Mouse (Mus musculus): ENCODE measurements around the gene Gfpt1.

The Gfpt1 gene

GRCm38 (mm10) chr6:87072759-87073158 lies 30.1 kb downstream of the Gfpt1 start:
- TF ChIP-seq GATA4 (IDR thresholded peaks at IDR 0.05; ENCODE audit: insufficient replicate concordance, low read length) = no peak

GRCm38 (mm10) chr6:87075092-87075685 lies 32.5 kb downstream of the Gfpt1 start:
- no peak for TF ChIP-seq GATA4 (IDR thresholded peaks at IDR 0.05; ENCODE audit: insufficient replicate concordance, low read length)

DNA sequence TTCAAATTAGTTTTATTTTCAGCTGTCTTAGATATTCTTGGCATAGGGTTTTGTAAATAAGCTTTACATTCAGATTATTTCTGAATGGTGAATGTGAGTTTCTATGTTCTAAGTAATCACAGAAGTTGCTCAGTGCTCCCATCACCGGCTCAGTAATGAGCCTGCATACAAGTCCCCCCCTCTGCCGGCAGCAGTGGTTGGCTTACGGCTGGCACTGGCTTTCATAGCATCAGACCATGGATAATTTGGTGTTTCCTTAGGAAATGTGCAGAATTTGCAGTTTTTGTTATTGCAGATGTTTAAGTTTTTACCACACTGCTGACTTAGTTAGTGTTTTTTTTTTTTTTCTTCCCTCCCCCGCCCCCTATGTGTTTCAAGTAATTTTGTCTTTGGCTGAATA lies 36.8 kb downstream of the Gfpt1 start:
- no peak for TF ChIP-seq GATA4 (IDR thresholded peaks at IDR 0.05; ENCODE audit: insufficient replicate concordance, low read length)

- no peak for TF ChIP-seq GATA4 (IDR thresholded peaks at IDR 0.05; ENCODE audit: insufficient replicate concordance, low read length)
Measured at GRCm38 (mm10) chr6:87085026-87085425, 42.4 kb downstream of the Gfpt1 start.

GRCm38 (mm10) chr6:87088356-87088755 lies 45.7 kb downstream of the Gfpt1 start:
- no peak for TF ChIP-seq GATA4 (IDR thresholded peaks at IDR 0.05; ENCODE audit: insufficient replicate concordance, low read length)

DNA sequence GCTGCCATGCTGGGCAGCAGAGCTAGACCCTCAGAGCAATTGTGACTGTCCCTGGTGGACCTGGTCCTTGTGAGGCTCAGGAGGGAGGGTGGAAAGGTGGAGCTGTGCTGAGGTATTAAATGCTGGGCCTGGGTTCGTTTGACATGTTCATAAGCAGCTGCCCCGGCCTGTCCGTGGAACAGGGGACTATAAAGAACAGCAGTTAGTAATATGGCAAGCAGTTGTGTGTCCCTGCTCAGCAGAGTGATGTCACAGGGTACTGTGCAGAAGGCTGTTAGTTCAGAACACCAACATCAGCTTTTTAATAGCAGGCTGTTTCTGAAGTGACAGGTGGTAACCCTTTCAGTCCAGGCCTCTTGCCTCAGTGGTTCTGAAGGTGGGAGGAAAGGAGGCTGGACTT lies 48.2 kb downstream of the Gfpt1 start:
- no peak for TF ChIP-seq GATA4 (IDR thresholded peaks at IDR 0.05; ENCODE audit: insufficient replicate concordance, low read length)

DNA sequence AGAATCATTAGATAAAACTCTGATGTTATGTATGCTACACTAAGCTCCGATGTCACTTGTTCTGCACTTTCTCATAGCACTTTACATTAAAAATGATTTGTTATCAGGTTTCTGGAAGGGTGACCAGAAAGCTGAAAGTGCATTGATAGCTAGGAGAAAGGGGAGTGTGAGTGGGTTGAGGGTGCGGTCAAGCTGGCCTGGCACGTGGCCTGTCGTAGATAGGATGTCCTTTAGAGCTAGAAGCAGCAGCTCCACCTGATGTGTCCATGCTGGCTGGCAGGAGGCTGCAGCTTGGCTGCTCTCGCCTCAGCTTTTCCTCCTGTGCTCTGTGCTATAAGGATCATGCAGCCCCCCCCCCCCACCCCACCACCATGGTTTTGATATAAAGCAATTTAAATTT lies 49.8 kb downstream of the Gfpt1 start:
- no peak for TF ChIP-seq GATA4 (IDR thresholded peaks at IDR 0.05; ENCODE audit: insufficient replicate concordance, low read length)

DNA sequence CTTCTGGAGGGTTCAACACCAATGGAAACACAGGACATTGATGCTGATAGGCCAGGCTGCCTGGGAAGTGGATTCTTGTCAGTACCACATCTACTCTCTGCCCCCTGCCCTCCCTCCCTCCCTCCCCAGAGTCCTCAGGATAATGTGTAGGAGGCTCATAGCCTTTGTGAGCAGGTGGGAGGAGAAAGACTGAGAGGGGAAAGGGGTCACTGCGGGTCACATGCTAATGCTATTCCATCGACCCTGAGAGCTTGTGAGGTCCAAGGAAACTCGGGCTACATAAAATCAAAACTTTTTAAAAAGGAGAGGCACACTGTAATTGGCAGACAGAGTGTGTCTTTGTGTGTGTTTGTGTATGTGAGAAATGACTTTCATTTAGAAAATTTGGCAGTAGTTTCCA lies 56.6 kb downstream of the Gfpt1 start:
- TF ChIP-seq GATA4 (IDR thresholded peaks at IDR 0.05; ENCODE audit: insufficient replicate concordance, low read length) = no peak

DNA sequence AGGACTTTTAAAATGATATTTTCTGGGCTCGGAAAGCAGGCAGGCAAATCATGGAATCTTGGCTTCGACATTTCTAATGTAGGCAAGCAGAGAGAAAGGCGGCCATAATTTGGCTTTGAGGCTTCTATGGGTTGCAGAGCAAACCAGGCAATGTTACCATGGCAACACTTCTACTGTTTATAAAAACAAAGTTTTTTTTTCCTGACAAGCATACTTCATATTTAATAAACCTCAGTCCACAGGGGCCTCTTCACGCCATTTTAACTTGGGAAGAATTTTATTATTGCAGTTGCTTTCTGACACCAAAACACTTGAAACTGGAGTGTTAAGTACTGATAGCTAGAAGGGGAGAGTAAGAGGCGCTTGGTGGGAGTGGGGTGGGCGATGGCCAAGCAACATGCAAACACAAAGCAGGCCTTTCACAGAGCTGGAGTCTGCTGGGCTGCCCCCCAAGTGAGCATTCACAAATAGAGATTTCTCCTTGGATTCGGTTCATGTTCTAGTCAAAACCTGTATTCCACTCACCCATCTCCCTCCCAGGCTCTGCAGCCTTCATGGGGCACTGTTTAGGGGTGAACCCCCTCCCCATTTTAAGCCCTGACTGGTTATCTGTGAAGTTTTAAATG lies 57.1 kb downstream of the Gfpt1 start:
- TF ChIP-seq GATA4 (IDR thresholded peaks at IDR 0.05; ENCODE audit: insufficient replicate concordance, low read length) = no peak

- TF ChIP-seq GATA4 (IDR thresholded peaks at IDR 0.05; ENCODE audit: insufficient replicate concordance, low read length) = no peak
Measured at GRCm38 (mm10) chr6:87100297-87101020, 57.8 kb downstream of the Gfpt1 start.

GRCm38 (mm10) chr6:87101281-87101954 lies 58.8 kb downstream of the Gfpt1 start:
- no peak for TF ChIP-seq GATA4 (IDR thresholded peaks at IDR 0.05; ENCODE audit: insufficient replicate concordance, low read length)

DNA sequence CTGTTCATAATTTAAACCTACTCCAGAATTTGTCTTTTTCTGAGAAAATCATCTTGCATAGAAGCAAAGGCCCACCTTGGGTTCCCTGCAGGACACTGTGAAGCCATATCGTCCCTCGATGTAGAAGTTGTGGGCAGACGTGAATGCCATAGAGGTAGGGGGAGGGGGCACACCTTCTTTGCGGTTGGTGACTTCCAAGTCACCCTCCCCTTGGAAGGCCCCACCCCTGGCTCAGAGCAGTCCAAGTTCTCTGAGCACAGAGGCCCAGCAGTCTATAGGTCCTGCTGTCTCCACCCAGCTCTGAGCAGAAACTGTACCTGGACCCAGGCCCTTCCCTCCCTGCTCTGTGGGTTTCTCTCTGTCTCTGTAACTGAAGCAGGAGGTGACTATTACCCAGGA lies 59.3 kb downstream of the Gfpt1 start:
- TF ChIP-seq GATA4 (IDR thresholded peaks at IDR 0.05; ENCODE audit: insufficient replicate concordance, low read length) = no peak

DNA sequence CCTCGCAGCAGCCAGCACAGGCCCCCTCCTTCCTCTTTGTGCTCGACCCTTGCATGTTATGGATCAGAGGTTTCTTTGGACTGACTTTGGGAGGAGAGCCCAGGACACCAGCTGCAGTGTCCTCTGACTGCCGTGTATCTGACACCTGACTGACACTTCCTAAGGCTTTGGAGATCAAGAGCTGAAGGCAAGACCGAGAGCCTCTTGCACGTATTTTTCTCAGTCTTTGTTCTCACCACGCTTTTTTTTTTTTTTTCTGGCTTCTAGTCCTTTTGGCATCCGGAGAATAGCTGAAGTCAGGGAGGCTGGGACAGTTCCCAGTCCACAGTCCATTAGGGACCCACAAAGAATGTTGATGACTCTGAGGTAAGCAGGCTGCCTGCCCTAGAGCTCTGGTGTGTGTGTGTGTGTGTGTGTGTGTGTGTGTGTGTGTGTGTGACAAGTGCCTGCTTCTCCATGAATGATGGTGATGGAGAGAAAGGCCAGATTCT lies 59.8 kb downstream of the Gfpt1 start:
- TF ChIP-seq GATA4 (IDR thresholded peaks at IDR 0.05; ENCODE audit: insufficient replicate concordance, low read length) = no peak

- TF ChIP-seq GATA4 (IDR thresholded peaks at IDR 0.05; ENCODE audit: insufficient replicate concordance, low read length) = no peak
Measured at GRCm38 (mm10) chr6:87103314-87103713, 60.7 kb downstream of the Gfpt1 start.

GRCm38 (mm10) chr6:87104123-87104796 lies 61.6 kb downstream of the Gfpt1 start, which contains the start of gene D6Ertd527e:
Gene D6Ertd527e (plus strand): TSS chr6:87104746.
- no peak for TF ChIP-seq GATA4 (IDR thresholded peaks at IDR 0.05; ENCODE audit: insufficient replicate concordance, low read length)
